Mouse (Mus musculus) 3134 (cell line): ENCODE results near the gene Prlhr.
A peak's percentile ranks its signal among the peaks of the same experiment; 100 is the strongest.

Source experiments
- DNase-seq: peaks from one replicate; pipeline ENCODE4 v3.0.0-alpha.2; 2011; ENCODE audit warnings: low spot score; ENCODE audit not compliant: insufficient read length; ENCODE audit errors: extremely low read depth

Prlhr gene

GRCm38 (mm10) chr19:60437566-60438241, 30.4 kb downstream of the Prlhr start:
- DNase-seq, result peak; percentile 50

DNA sequence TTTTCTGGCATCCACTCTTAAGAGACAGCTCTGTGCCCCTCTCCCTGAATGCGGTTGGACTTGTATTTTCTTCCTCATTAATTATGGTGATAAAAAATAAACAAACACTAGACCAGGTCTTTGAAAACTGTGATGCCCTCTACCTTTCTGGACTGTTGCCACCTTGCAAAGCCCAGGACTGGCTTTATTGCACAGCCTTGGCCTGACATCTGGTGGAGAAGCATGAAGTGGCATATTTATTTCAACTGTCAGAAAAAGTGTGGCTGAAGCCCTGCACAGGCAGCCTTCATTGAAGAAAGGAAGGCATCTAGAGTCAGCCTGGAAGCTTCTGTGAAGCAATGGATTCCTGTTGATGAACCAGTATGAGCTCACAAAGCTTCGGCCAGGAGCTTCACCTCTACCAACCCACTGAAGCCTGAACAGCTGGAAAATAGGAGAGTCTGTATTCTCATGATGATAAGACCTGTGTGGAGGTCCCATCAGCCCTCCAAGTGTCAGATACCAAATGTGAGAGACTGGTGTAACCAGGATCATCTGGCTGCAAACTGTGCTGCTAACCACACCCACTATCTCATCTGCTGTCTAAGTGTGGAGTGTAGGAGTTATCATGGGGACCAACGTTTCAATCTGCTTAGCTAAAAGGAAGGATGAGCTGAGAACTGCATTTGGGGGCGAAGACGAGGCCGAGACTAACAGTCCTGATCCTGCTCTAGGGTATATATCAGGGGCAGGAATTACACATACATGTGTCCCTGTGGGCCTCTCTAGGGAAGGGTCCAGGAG, 35.6 kb downstream of the Prlhr start:
- DNase-seq, result no peak

DNA sequence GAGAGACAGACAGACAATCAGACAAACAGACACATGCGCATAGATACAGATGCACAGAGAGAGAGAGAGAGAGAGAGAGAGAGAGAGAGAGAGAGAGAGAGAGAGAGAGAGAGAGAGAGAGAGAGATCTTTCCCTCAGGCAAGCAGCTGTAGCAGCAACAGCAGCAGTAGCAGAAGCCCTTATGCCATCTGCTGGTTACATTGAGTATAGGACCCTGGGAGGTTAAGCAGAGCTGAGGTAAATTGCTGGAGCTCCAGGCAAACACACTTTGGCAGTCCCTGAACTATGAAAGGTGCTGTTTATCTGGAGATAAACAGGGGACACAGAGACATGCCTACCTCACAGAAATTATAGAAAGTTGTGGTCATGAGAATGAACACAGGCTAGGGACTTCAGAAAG, 50.5 kb downstream of the Prlhr start:
- no peak for DNase-seq
